Mouse (Mus musculus): ENCODE data around the gene Slc17a4. TPM values are rescaled to one million over a fixed set of nuclear protein-coding genes. Genes with fewer than 3 reads are reported as not detected.

Slc17a4 gene
- total and polyA plus RNA-seq, 3 experiments, result 0.54 TPM; not detected in 2

DNA sequence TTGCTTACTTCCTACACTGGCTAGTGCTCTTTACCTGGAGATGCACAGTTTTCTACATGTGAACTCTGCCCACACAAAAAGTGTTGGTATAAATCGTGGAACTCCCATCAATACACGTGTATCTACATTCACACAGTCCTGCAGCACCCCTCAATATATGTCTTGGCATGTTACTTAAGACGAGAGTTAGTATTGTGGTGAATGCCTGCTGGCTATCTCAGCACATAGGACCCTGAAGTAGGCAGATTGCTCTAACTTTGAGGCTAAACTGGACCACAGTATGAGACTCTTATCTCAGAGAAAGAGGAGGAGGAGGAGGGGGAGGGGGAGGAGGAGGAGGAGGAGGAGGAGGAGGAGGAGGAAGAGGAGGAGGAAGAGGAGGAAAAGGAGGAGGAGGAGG, 35.7 kb downstream of the Slc17a4 start:
- Histone ChIP-seq H3K9me3 (replicated peaks; ENCODE audit: insufficient read depth, low read length) (no peaks in the 10 kb centered on the region), H3K79me2 (ENCODE audit: control insufficient read depth, insufficient read depth, low read length, poor library complexity) (no peaks in the 10 kb centered on the region), H3K4me1 (ENCODE audit: control insufficient read depth in 1 of 2, insufficient read depth in 2 of 2, low read length in 2 of 2) (peaks cover 2 to 3% of the 10 kb centered on the region in 2 experiments; a peak in 3 of 4 replicates), H3K27ac (ENCODE audit: control insufficient read depth, low read depth, low read length) (no peak overlapping the region), H3K27me3 (ENCODE audit: control insufficient read depth in 1 of 2, insufficient read depth in 2 of 2, low read length in 2 of 2) (peaks cover 3 to 4% of the 10 kb centered on the region in 2 experiments), H3K4me3 (ENCODE audit: control insufficient read depth in 1 of 2, insufficient read depth in 1 of 2, low read depth in 2 of 2, low read length in 2 of 2) (no peak overlapping the region), H3K9ac (ENCODE audit: control insufficient read depth, low read depth, low read length, poor library complexity, severe bottlenecking) (no peak overlapping the region), H3K36me3 (ENCODE audit: control insufficient read depth in 1 of 2, insufficient read depth in 2 of 2, low read length in 2 of 2) (peaks cover 0 to 5% of the 10 kb centered on the region in 2 experiments; a peak in 2 of 4 replicates)
- peak; percentile 22 for DNase-seq (ENCODE audit: low read depth, low spot score)
- no peak for TF ChIP-seq POLR2AphosphoS5 (IDR thresholded peaks at IDR 0.05; ENCODE audit: borderline replicate concordance, low read depth, low read length)
- no peak for TF ChIP-seq RAD21 (IDR thresholded peaks at IDR 0.05; ENCODE audit: low read depth, low read length)
- TF ChIP-seq MAX (IDR thresholded peaks at IDR 0.05; ENCODE audit: low read length), result no peak

DNA sequence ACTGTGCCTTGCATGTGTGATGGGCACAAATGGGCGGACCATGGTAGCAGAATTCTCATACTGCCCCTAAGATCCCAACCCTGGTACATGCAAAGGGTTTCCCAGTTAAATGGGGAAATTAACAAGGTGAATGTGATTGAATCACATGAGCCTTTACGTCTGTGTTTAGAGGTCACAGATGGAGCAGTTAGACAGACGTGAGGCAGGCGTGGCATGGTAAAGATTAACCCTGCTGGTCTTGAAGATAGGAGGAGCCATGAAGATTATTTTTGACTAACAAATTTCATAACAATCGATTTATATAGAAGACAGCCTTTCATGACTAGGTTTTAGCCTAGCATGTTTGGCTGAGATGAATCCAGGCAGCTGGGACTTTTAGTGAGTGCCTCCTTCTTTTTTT, 41.7 kb downstream of the Slc17a4 start:
- DNase-seq (ENCODE audit: low read depth, low spot score), result no peak
- H3K4me3 ChIP-seq (ENCODE audit: control insufficient read depth in 1 of 2, insufficient read depth in 1 of 2, low read depth in 2 of 2, low read length in 2 of 2), result no peak overlapping the region
- H3K9ac ChIP-seq (ENCODE audit: control insufficient read depth, low read depth, low read length, poor library complexity, severe bottlenecking), result no peak overlapping the region
- no peak overlapping the region for H3K27ac ChIP-seq (ENCODE audit: control insufficient read depth, low read depth, low read length)
- H3K4me1 ChIP-seq (ENCODE audit: control insufficient read depth in 1 of 2, insufficient read depth in 2 of 2, low read length in 2 of 2), result no peaks in the 10 kb centered on the region; a peak in 1 of 4 replicates
- H3K27me3 ChIP-seq (ENCODE audit: control insufficient read depth in 1 of 2, insufficient read depth in 2 of 2, low read length in 2 of 2), result peaks cover 5 to 14% of the 10 kb centered on the region in 2 experiments
- no peaks in the 10 kb centered on the region for H3K36me3 ChIP-seq (ENCODE audit: control insufficient read depth in 1 of 2, insufficient read depth in 2 of 2, low read length in 2 of 2)
- H3K9me3 ChIP-seq (replicated peaks; ENCODE audit: insufficient read depth, low read length), result no peaks in the 10 kb centered on the region
- TF ChIP-seq BHLHE40 (IDR thresholded peaks at IDR 0.05; ENCODE audit: borderline replicate concordance, low read depth, low read length) (no peak), TBP (IDR thresholded peaks at IDR 0.05; ENCODE audit: low read depth, low read length) (no peak), MAZ (IDR thresholded peaks at IDR 0.05; ENCODE audit: low read depth, low read length) (no peak), EP300 (IDR thresholded peaks at IDR 0.05; ENCODE audit: low read depth in 1 of 2, low read length in 2 of 2) (no peak), SIN3A (IDR thresholded peaks at IDR 0.05; ENCODE audit: low read length) (no peak), USF2 (IDR thresholded peaks at IDR 0.05; ENCODE audit: borderline replicate concordance in 1 of 2, insufficient read depth in 1 of 2, low read depth in 1 of 2, low read length in 2 of 2) (no peak)
- no peaks in the 10 kb centered on the region for H3K79me2 ChIP-seq (ENCODE audit: control insufficient read depth, insufficient read depth, low read length, poor library complexity)

DNA sequence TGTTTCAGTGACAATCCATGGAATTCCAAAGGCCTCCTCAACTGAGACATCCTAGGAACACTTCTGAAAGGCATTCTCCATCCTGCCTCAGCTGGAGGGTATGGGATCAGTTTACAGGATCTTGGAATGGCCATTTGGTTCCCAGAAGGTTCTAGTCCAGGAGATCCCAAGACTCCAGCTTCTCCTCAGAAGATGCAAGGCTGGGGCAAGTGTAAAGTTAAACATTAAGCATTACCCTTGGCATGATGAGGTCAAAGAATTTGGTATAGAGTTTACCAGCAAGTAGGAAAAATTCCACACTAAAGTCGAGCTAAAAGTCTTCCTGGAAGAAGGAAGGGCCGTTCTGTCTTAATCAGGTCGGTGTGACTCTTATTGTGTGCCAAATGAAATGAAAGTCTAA, 44.8 kb downstream of the Slc17a4 start:
- Histone ChIP-seq H3K79me2 (ENCODE audit: control insufficient read depth, insufficient read depth, low read length, poor library complexity) (no peaks in the 10 kb centered on the region), H3K9ac (ENCODE audit: control insufficient read depth, low read depth, low read length, poor library complexity, severe bottlenecking) (no peak overlapping the region), H3K27me3 (ENCODE audit: control insufficient read depth in 1 of 2, insufficient read depth in 2 of 2, low read length in 2 of 2) (peaks cover 3 to 12% of the 10 kb centered on the region in 2 experiments), H3K4me3 (ENCODE audit: control insufficient read depth in 1 of 2, insufficient read depth in 1 of 2, low read depth in 2 of 2, low read length in 2 of 2) (no peak overlapping the region), H3K27ac (ENCODE audit: control insufficient read depth, low read depth, low read length) (no peak overlapping the region), H3K9me3 (replicated peaks; ENCODE audit: insufficient read depth, low read length) (no peaks in the 10 kb centered on the region), H3K4me1 (ENCODE audit: control insufficient read depth in 1 of 2, insufficient read depth in 2 of 2, low read length in 2 of 2) (peaks cover 11 to 17% of the 10 kb centered on the region in 2 experiments; a peak in 3 of 4 replicates), H3K36me3 (ENCODE audit: control insufficient read depth in 1 of 2, insufficient read depth in 2 of 2, low read length in 2 of 2) (peaks cover 0 to 2% of the 10 kb centered on the region in 2 experiments; a peak in 2 of 4 replicates)
- TF ChIP-seq GATA1 (IDR thresholded peaks at IDR 0.05; ENCODE audit: low read depth, low read length) (no peak), ZKSCAN1 (IDR thresholded peaks at IDR 0.05; ENCODE audit: low read depth, low read length) (no peak), RAD21 (IDR thresholded peaks at IDR 0.05; ENCODE audit: low read depth, low read length) (no peak), JUND (IDR thresholded peaks at IDR 0.05; ENCODE audit: low read depth, low read length) (no peak), ETS1 (IDR thresholded peaks at IDR 0.05; ENCODE audit: low read depth, low read length) (no peak), NRF1 (IDR thresholded peaks at IDR 0.05; ENCODE audit: insufficient read depth, low read depth, low read length, poor library complexity, severe bottlenecking) (no peak), MAZ (IDR thresholded peaks at IDR 0.05; ENCODE audit: low read depth, low read length) (no peak), MYB (IDR thresholded peaks at IDR 0.05; ENCODE audit: low read depth, low read length) (no peak), GABPA (IDR thresholded peaks at IDR 0.05; ENCODE audit: low read depth, low read length) (no peak), SIN3A (IDR thresholded peaks at IDR 0.05; ENCODE audit: low read length) (no peak)
- DNase-seq (ENCODE audit: low read depth, low spot score), result no peak

Data from MEL (cell line).